ENCODE assay signal across 16 mouse cellular contexts in the genomic region with DNA sequence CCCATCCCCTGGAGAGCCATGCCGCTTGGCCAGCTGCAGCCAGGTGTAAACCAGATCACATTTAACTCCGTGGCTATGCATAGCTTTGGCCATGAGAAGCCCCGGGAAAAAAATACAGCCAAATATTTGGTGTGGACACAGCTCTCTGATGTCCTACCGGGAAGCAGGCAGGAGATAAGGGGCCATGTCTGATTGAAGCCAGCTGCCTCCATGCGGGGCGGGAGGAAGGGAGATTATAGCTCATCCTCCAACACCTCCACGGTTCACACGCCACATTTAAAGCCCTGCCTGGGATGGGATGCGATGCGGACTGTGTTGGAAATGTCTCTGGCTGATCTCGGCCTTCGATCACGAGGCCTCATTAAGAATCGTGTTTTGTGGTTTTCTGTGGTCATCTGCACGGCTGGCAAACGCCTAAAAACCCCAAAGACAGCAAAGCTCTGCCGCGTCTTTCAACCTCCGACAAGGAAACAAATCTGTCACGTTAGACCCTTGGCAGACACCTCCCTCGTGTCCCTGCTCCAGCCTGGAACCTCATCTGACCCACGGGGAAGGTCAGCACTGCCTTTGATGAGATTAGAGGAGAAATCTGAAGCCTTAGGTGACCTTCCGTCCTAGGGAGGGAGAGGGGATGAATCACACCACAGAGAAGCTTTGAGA.
DNase-seq lines count a peak whose midpoint lies in the region; ATAC-seq and TF ChIP-seq lines count a peak whose summit lies in the region.
"Had no signal": no experiment of that assay in that cellular context is flagged by ENCODE, and none has a peak within 500 bp of the region (broad histone marks: within the 10 kb centered on the region; RNA-seq: fewer than 3 reads in every experiment).

No protein-coding gene starts in this region.

- peak overlapping the region; percentile 40; the same call in 1 of the 2 replicates for H3K27ac ChIP-seq in gastrocnemius, adult 2 months
- no peak overlapping the region for H3K27ac ChIP-seq in hindbrain, embryonic 16.5 days (ENCODE audit: low read depth, low read length)
- no peak overlapping the region for H3K27ac ChIP-seq in hindbrain, embryonic 12.5 days
- H3K27ac ChIP-seq: kidney, postnatal 0 days had no signal

- no peak for TF ChIP-seq CTCF in gastrocnemius, adult 2 months (IDR thresholded peaks at IDR 0.05)

- no peaks in the 10 kb centered on the region for H3K27me3 ChIP-seq in hindbrain, embryonic 16.5 days (replicated peaks; ENCODE audit: control insufficient read depth, insufficient read depth, low read length)
- H3K27me3 ChIP-seq in hindbrain, embryonic 12.5 days = peaks cover 18% of the 10 kb centered on the region

- no peaks in the 10 kb centered on the region for H3K9me3 ChIP-seq in hindbrain, embryonic 16.5 days (ENCODE audit: control insufficient read depth, low read length)
- H3K9me3 ChIP-seq in hindbrain, embryonic 12.5 days (replicated peaks) = no peaks in the 10 kb centered on the region

- ATAC-seq in hindbrain, embryonic 16.5 days = no peak
- ATAC-seq in hindbrain, embryonic 12.5 days (ENCODE audit: low FRiP score) = no peak

- H3K36me3 ChIP-seq in hindbrain, embryonic 16.5 days (ENCODE audit: control insufficient read depth, insufficient read depth, low read length) = no peaks in the 10 kb centered on the region
- H3K36me3 ChIP-seq in hindbrain, embryonic 12.5 days = no peaks in the 10 kb centered on the region

- no peak overlapping the region for H3K4me3 ChIP-seq in gastrocnemius, adult 2 months
- no peak overlapping the region for H3K4me3 ChIP-seq in hindbrain, embryonic 16.5 days (ENCODE audit: low read length)
- H3K4me3 ChIP-seq in hindbrain, embryonic 12.5 days = no peak overlapping the region

- no peaks in the 10 kb centered on the region for H3K4me1 ChIP-seq in hindbrain, embryonic 16.5 days (ENCODE audit: control insufficient read depth, insufficient read depth, low read depth, low read length)
- 0 out of 2 replicates have a peak, but pooled peaks cover 5% of the 10 kb centered on the region for H3K4me1 ChIP-seq in hindbrain, embryonic 12.5 days

- H3K4me2 ChIP-seq in hindbrain, embryonic 16.5 days (ENCODE audit: low read length) = no peak overlapping the region
- H3K4me2 ChIP-seq in hindbrain, embryonic 12.5 days (replicated peaks) = no peak overlapping the region
- H3K4me2 ChIP-seq: liver, embryonic 11.5 days had no signal

- 0 out of 2 replicates have a peak overlapping the region, but pooled peaks have one; percentile 24 for H3K9ac ChIP-seq in hindbrain, embryonic 16.5 days (ENCODE audit: low read depth, low read length)
- no peak overlapping the region for H3K9ac ChIP-seq in hindbrain, embryonic 12.5 days

- intact Hi-C loops in gastrocnemius, adult 2 months (cut with DNase I) = no loop called here
- intact Hi-C loops in gastrocnemius, postnatal 36 days (cut with DNase I) = no loop called here

- no peak for DNase-seq in gastrocnemius, adult 2 months
- no peak for DNase-seq in gastrocnemius, postnatal 36 days
- DNase-seq in MN1 (ENCODE audit: low spot score) = peak; percentile 55
- DNase-seq in embryo, embryonic 11 days = peak; percentile 25
- no peak for DNase-seq in ovary, postnatal 36 days (ENCODE audit: low spot score)
- no peak for DNase-seq in ovary, postnatal 10 days (ENCODE audit: low spot score)
- DNase-seq: B cell, adult 2 months; cerebellum, adult 11-12 months; heart, adult 11 months; lung, postnatal 36 days; right cerebral cortex, postnatal 25 days; thymus, adult 2 months had no signal

- 60% methylated on average over 23 of the region's 23 CpGs for WGBS in hindbrain, embryonic 16.5 days
- 57% methylated on average over 23 of the region's 23 CpGs for WGBS in hindbrain, embryonic 12.5 days

Comparison
In these comparisons a context has a peak if more than half of its experiments do, and no peak if none do; other contexts are left out.
1. DNase-seq: peak in MN1 (single experiment) and embryo, embryonic 11 days (single experiment); none in gastrocnemius, adult 2 months (single experiment), gastrocnemius, postnatal 36 days (0 of 2), ovary, postnatal 36 days (single experiment) and ovary, postnatal 10 days (single experiment).